Mouse (Mus musculus) midbrain, postnatal 0 days (tissue): ENCODE results near the gene Fam114a2. TPM values are rescaled to one million over a fixed set of nuclear protein-coding genes. Genes with fewer than 3 reads are reported as not detected.

ENCODE experiments used
- ATAC-seq: fragments of 200-750 bp; cut with Nextera tagmentation; 2 replicates; pipeline ENCODE4 v1.8.0; 2017; ENCODE audit warnings: moderate number of reproducible peaks, mild to moderate bottlenecking, moderate TSS enrichment, moderate library complexity; ENCODE audit not compliant: low FRiP score
- DNase-seq: peaks from one replicate; pipeline ENCODE4 v3.0.0-alpha.2; 2015; ENCODE audit warnings: low spot score
- H3K27ac ChIP-seq: fragments of 300-500 bp; sonication (generic); 2 replicates; pipeline ENCODE4 v1.5.1; 2014; ENCODE audit warnings: low read depth, mild to moderate bottlenecking, low read length, mixed read lengths
- H3K27me3 ChIP-seq: fragments of 300-500 bp; sonication (generic); 2 replicates; pipeline ENCODE4 v1.6.1; 2014; ENCODE audit warnings: low read length, control low read depth, mixed read lengths; ENCODE audit not compliant: insufficient read depth
- H3K36me3 ChIP-seq: fragments of 300-500 bp; sonication (generic); 2 replicates; pipeline ENCODE4 v1.6.1; 2014; ENCODE audit warnings: low read length, control low read depth, mixed read lengths; ENCODE audit not compliant: insufficient read depth
- H3K4me1 ChIP-seq: fragments of 300-500 bp; sonication (generic); 2 replicates; pipeline ENCODE4 v1.6.1; 2014; ENCODE audit warnings: mild to moderate bottlenecking, control low read depth, antibody characterized with exemption, low read length, mixed read lengths; ENCODE audit not compliant: insufficient read depth
- H3K4me2 ChIP-seq: fragments of 300-500 bp; sonication (generic); 2 replicates; pipeline ENCODE4 v1.6.1; 2014; ENCODE audit warnings: low read depth, mild to moderate bottlenecking, low read length, mixed read lengths; ENCODE audit not compliant: poor library complexity, severe bottlenecking
- H3K4me3 ChIP-seq: fragments of 300-500 bp; sonication (generic); 2 replicates; pipeline ENCODE4 v1.5.1; 2014; ENCODE audit warnings: low read depth, mild to moderate bottlenecking, low read length, moderate library complexity
- H3K9ac ChIP-seq: fragments of 300-500 bp; sonication (generic); replicated peaks from 2 replicates; pipeline ENCODE4 v1.6.1; 2014; ENCODE audit warnings: mild to moderate bottlenecking, low read length, moderate library complexity, mixed read lengths; ENCODE audit not compliant: poor library complexity, severe bottlenecking
- H3K9me3 ChIP-seq: fragments of 300-500 bp; sonication (generic); 2 replicates; pipeline ENCODE4 v1.6.1; 2016; ENCODE audit warnings: low read length, control low read depth
- CTCF ChIP-seq: IDR thresholded peaks from 2 replicates; pipeline ENCODE4 v1.5.1; 2016; ENCODE audit warnings: antibody characterized with exemption, mild to moderate bottlenecking
- WGBS: fragments of 180-500 bp; shearing (Covaris S2); extraction: QIAGEN DNeasy Blood & Tissue Kit; methylation state at CpG from one replicate; pipeline ENCODE4 v1.1.7; 2014; 5-methylcytosine and 5-hydroxymethylcytosine counted together
- polyA plus RNA-seq: library from polyadenylated mRNA; unstranded; fragments of >200 nt; fragmentation: Nextera tagmentation; extraction: Ambion mirVana; gene quantifications from 2 replicates; pipeline ENCODE4 v1.2.1, GENCODE M21; 2015
- total RNA-seq: library from RNA; depleted of rRNA; stranded (reverse); fragments of >200 nt; gene quantifications from 2 replicates; pipeline ENCODE4 v1.2.3, GENCODE M21; 2014; rRNA removed

Gene Fam114a2
- total and polyA plus RNA-seq, 2 experiments from 2014 or later: 29.5 to 51.1 TPM

DNA sequence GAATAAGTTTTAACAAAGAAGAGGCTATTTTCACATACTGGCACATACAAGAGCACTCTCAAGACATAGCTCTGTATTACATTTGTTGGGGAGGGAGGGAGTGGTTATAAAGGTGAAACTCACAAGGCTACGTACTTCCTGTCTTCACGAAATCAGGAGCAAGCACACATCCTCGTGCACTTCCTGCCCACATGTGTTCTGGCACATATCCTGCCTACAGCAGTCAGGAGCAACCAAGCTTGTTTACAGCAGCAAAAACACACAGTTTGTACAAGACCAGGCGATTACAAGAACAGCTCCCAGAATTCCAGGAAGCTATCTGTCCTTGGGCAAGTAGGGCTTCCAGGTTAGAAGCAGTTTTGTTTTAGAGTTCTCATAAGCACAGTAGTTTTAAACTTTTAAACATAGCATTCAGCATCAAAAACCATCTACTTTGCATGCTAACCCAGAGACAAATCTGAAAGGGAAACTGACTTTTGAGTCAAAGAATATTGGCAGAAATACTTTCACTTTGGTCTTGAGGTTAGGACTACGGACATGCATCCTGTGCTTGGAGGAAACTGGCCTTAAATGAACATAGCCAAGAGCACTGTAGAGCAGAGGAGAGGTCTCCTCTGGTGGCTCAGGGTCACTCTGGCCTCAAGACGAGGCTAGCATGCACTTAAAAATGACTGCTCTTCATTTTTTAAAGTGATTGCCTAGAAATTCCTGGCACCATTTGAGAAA, 73.0 kb downstream of the Fam114a2 start:
- ATAC-seq (no peak), DNase-seq (no peak)
- H3K27me3 ChIP-seq: no peaks in the 10 kb centered on the region
- TF ChIP-seq CTCF: no peak
- H3K4me3 ChIP-seq: no peak overlapping the region
- 75% methylated on average over 6 of the region's 6 CpGs for WGBS
- H3K4me2 ChIP-seq: no peak overlapping the region
- no peaks in the 10 kb centered on the region for H3K9me3 ChIP-seq
- no peak overlapping the region for H3K27ac ChIP-seq
- no peaks in the 10 kb centered on the region for H3K36me3 ChIP-seq
- no peaks in the 10 kb centered on the region for H3K4me1 ChIP-seq
- no peak overlapping the region for H3K9ac ChIP-seq

DNA sequence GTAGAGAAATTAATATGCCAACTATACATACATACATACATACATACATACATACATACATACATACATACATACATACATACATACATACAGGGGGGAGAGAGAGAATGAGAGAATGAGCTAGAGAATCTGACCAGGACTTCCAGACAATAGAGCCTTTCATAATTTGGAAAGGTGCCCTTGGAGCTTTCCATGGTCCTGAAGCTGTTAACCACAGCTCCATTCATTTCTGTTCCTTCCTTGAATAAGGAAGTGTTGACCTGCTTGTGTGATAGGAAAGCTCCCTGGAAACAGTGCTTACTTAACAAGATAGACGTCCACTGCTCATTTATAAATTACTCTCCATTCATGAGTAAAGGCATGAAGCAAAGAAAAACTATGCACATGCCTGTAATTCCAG, 84.3 kb downstream of the Fam114a2 start:
- H3K9ac ChIP-seq: no peak overlapping the region
- DNase-seq (no peak), ATAC-seq (no peak)
- no peak for TF ChIP-seq CTCF
- 30% methylated on average over 1 of the region's 1 CpGs for WGBS
- H3K36me3 ChIP-seq: no peaks in the 10 kb centered on the region
- no peak overlapping the region for H3K4me2 ChIP-seq
- H3K4me1 ChIP-seq: no peaks in the 10 kb centered on the region
- H3K9me3 ChIP-seq: no peaks in the 10 kb centered on the region
- H3K27ac ChIP-seq: no peak overlapping the region
- no peaks in the 10 kb centered on the region for H3K27me3 ChIP-seq
- no peak overlapping the region for H3K4me3 ChIP-seq

Other genes starting within 250 kb of the Fam114a2 start
- gene Mfap3, start within 50 bp of the Fam114a2 start, total RNA-seq: 47.8 and 51.0 TPM in 2 replicates
- 52.4 and 53.1 TPM in 2 replicates for gene Mfap3, start within 50 bp of the Fam114a2 start, polyA plus RNA-seq
- gene Galnt10, start 126.8 kb upstream of the Fam114a2 start, total RNA-seq: 21.3 and 26.0 TPM in 2 replicates
- gene Galnt10, start 126.8 kb upstream of the Fam114a2 start, polyA plus RNA-seq: 11.8 and 12.0 TPM in 2 replicates